Mouse (Mus musculus): ENCODE results near the gene Lrrc8d.

GRCm38 (mm10) chr5:105722807-105723206 lies 23.0 kb downstream of the Lrrc8d start:
- TF ChIP-seq GATA1 (IDR thresholded peaks at IDR 0.05; ENCODE audit: borderline replicate concordance, low read length) (no peak), FLI1 (IDR thresholded peaks at IDR 0.05; ENCODE audit: low read length) (no peak)

Data from megakaryocyte, embryonic 14.5 days (primary cell).